Mouse (Mus musculus): ENCODE data around the gene Ankle2. TPM values are rescaled to one million over a fixed set of nuclear protein-coding genes. Genes with fewer than 3 reads are reported as not detected.
A peak's percentile ranks its signal among the peaks of the same experiment; 100 is the strongest.

Gene Ankle2
- total and polyA plus RNA-seq, 3 experiments: 33.2 to 35.7 (median 35.3) TPM

GRCm38 (mm10) chr5:110269141-110270101 is 38.6 kb downstream of the Ankle2 start, which contains the start of gene Pgam5 (continued):
- TF ChIP-seq ETS1 (conservative IDR thresholded peaks at IDR 0.05; ENCODE audit: low read depth, low read length): 0 out of 2 replicates have a peak, but pooled peaks have one; percentile 23
- no peak for TF ChIP-seq ZC3H11A (IDR thresholded peaks at IDR 0.05; ENCODE audit: low read depth, low read length)
- TF ChIP-seq JUN (IDR thresholded peaks at IDR 0.05; ENCODE audit: insufficient read depth, low read depth, low read length): no peak
- no peak for TF ChIP-seq JUND (conservative IDR thresholded peaks at IDR 0.05; ENCODE audit: low read depth, low read length)
- TF ChIP-seq KAT2A (IDR thresholded peaks at IDR 0.05; ENCODE audit: insufficient replicate concordance, low read length): 0 out of 2 replicates have a peak, but pooled peaks have one; percentile 78
- TF ChIP-seq BHLHE40 (IDR thresholded peaks at IDR 0.05; ENCODE audit: low read depth, low read length): peak; percentile 53; the same call in 1 of the 2 replicates
- TF ChIP-seq RCOR1 (conservative IDR thresholded peaks at IDR 0.05; ENCODE audit: low read depth, low read length): no peak
- TF ChIP-seq EP300 (IDR thresholded peaks at IDR 0.05; ENCODE audit: low read length): no peak
- TF ChIP-seq USF1 (IDR thresholded peaks at IDR 0.05; ENCODE audit: low read depth, low read length): no peak
- no peak for TF ChIP-seq MAFK (IDR thresholded peaks at IDR 0.05; ENCODE audit: insufficient replicate concordance, low read length)

- no peaks in the 10 kb centered on the region for H3K9me3 ChIP-seq (replicated peaks; ENCODE audit: low read length)
- H3K4me3 ChIP-seq (replicated peaks in 1 of 3; ENCODE audit: low read depth in 2 of 3, low read length in 2 of 3, poor library complexity in 1 of 3): no peak overlapping the region
These were observed 39.4 kb downstream of the Ankle2 start for GRCm38 (mm10) chr5:110270242-110270641.

GRCm38 (mm10) chr5:110274147-110274546 is 43.3 kb downstream of the Ankle2 start:
- Histone ChIP-seq H3K36me3 (replicated peaks in 1 of 2; ENCODE audit: control insufficient read depth in 1 of 2, insufficient read depth in 1 of 2, low read length in 1 of 2) (peaks cover 0 to 2% of the 10 kb centered on the region in 2 experiments), H3K9me3 (replicated peaks; ENCODE audit: low read length) (no peaks in the 10 kb centered on the region), H3K27me3 (replicated peaks) (no peaks in the 10 kb centered on the region), H3K9ac (ENCODE audit: insufficient read depth, low read depth) (no peak overlapping the region), H3K4me1 (ENCODE audit: control insufficient read depth in 1 of 2, insufficient read depth in 2 of 2) (peaks cover 0 to 3% of the 10 kb centered on the region in 2 experiments; a peak in 1 of 4 replicates), H3K79me2 (replicated peaks; ENCODE audit: control insufficient read depth, extremely low read depth, insufficient read depth, poor library complexity, severe bottlenecking) (peaks cover 4% of the 10 kb centered on the region), H3K4me2 (ENCODE audit: insufficient read depth, low read depth, poor library complexity, severe bottlenecking) (no peak overlapping the region), H3K4me3 (replicated peaks in 1 of 3; ENCODE audit: low read depth in 2 of 3, low read length in 2 of 3, poor library complexity in 1 of 3) (no peak overlapping the region), H3K27ac (ENCODE audit: insufficient read depth, low read depth) (no peak overlapping the region)
- dilution Hi-C loops (cut with MboI; ENCODE audit: extremely low pct_ligation_motif_present, extremely low pct_unique_long_range_greater_than_20kb, low sequenced_read_pairs) (no loop called here), in situ Hi-C loops (cut with MboI; ENCODE audit: low pct_ligation_motif_present, low pct_unique_long_range_greater_than_20kb, low sequenced_read_pairs) (no loop called here)
- no peak for DNase-seq (ENCODE audit: extremely low read depth)
- TF ChIP-seq MAX (IDR thresholded peaks at IDR 0.05; ENCODE audit: low read length): no peak
- TF ChIP-seq USF1 (IDR thresholded peaks at IDR 0.05; ENCODE audit: low read depth, low read length): no peak
- no peak for TF ChIP-seq MXI1 (IDR thresholded peaks at IDR 0.05; ENCODE audit: low read depth, low read length)
- no peak for TF ChIP-seq UBTF (IDR thresholded peaks at IDR 0.05; ENCODE audit: low read depth, low read length)
- TF ChIP-seq POLR2AphosphoS2 (IDR thresholded peaks at IDR 0.05; ENCODE audit: low read depth, low read length): no peak
- TF ChIP-seq TCF12 (IDR thresholded peaks at IDR 0.05; ENCODE audit: low read depth, low read length): no peak
- no peak for TF ChIP-seq JUN (IDR thresholded peaks at IDR 0.05; ENCODE audit: insufficient read depth, low read depth, low read length)
- TF ChIP-seq POLR2A (IDR thresholded peaks at IDR 0.05; ENCODE audit: low read depth, low read length): no peak

More at GRCm38 (mm10) chr5:110270242-110270641, 39.4 kb downstream of the Ankle2 start:
- no peak for TF ChIP-seq BHLHE40 (IDR thresholded peaks at IDR 0.05; ENCODE audit: low read depth, low read length)
- no peak for TF ChIP-seq TCF12 (IDR thresholded peaks at IDR 0.05; ENCODE audit: low read depth, low read length)
- no peak for TF ChIP-seq CHD1 (IDR thresholded peaks at IDR 0.05; ENCODE audit: low read depth, low read length)
- TF ChIP-seq MAFK (IDR thresholded peaks at IDR 0.05; ENCODE audit: insufficient replicate concordance, low read length): no peak
- TF ChIP-seq USF1 (IDR thresholded peaks at IDR 0.05; ENCODE audit: low read depth, low read length): no peak
- no peak for TF ChIP-seq RAD21 (IDR thresholded peaks at IDR 0.05; ENCODE audit: low read depth, low read length)
- no peak for TF ChIP-seq CHD2 (IDR thresholded peaks at IDR 0.05; ENCODE audit: low read length)
- TF ChIP-seq MAX (IDR thresholded peaks at IDR 0.05; ENCODE audit: low read length): no peak
- Histone ChIP-seq H3K36me3 (replicated peaks in 1 of 2; ENCODE audit: control insufficient read depth in 1 of 2, insufficient read depth in 1 of 2, low read length in 1 of 2) (peaks cover 17 to 28% of the 10 kb centered on the region in 2 experiments), H3K4me1 (ENCODE audit: control insufficient read depth in 1 of 2, insufficient read depth in 2 of 2) (peaks cover 4 to 28% of the 10 kb centered on the region in 2 experiments; a peak in 3 of 4 replicates), H3K9ac (ENCODE audit: insufficient read depth, low read depth) (no peak overlapping the region), H3K4me2 (ENCODE audit: insufficient read depth, low read depth, poor library complexity, severe bottlenecking) (no peak overlapping the region), H3K79me2 (replicated peaks; ENCODE audit: control insufficient read depth, extremely low read depth, insufficient read depth, poor library complexity, severe bottlenecking) (peaks cover 31% of the 10 kb centered on the region), H3K27ac (ENCODE audit: insufficient read depth, low read depth) (no peak overlapping the region), H3K27me3 (replicated peaks) (no peaks in the 10 kb centered on the region)
- in situ Hi-C loops (cut with MboI; ENCODE audit: low pct_ligation_motif_present, low pct_unique_long_range_greater_than_20kb, low sequenced_read_pairs): no loop called here
- no peak for DNase-seq (ENCODE audit: extremely low read depth)
- dilution Hi-C loops (cut with MboI; ENCODE audit: extremely low pct_ligation_motif_present, extremely low pct_unique_long_range_greater_than_20kb, low sequenced_read_pairs): no loop called here
